Mouse (Mus musculus): ENCODE results near the gene Hip1r.

- no peak for TF ChIP-seq POLR2A (IDR thresholded peaks at IDR 0.05; ENCODE audit: insufficient read depth, low read depth, low read length)
- no peak for TF ChIP-seq CTCF (IDR thresholded peaks at IDR 0.05; ENCODE audit: insufficient read depth, low read depth, low read length)
Observed at GRCm38 (mm10) chr5:123998370-123998769, 24.9 kb downstream of the Hip1r start.
